Mouse (Mus musculus) urinary bladder, postnatal 4 days (tissue): ENCODE measurements around the gene Slc9a6.

Experiments
- DNase-seq, 2 experiments: peaks; one replicate each; pipeline ENCODE4 v3.0.0; 2021 to 2022; ENCODE audit warnings: low spot score in 2 of 2

The Slc9a6 gene

DNA sequence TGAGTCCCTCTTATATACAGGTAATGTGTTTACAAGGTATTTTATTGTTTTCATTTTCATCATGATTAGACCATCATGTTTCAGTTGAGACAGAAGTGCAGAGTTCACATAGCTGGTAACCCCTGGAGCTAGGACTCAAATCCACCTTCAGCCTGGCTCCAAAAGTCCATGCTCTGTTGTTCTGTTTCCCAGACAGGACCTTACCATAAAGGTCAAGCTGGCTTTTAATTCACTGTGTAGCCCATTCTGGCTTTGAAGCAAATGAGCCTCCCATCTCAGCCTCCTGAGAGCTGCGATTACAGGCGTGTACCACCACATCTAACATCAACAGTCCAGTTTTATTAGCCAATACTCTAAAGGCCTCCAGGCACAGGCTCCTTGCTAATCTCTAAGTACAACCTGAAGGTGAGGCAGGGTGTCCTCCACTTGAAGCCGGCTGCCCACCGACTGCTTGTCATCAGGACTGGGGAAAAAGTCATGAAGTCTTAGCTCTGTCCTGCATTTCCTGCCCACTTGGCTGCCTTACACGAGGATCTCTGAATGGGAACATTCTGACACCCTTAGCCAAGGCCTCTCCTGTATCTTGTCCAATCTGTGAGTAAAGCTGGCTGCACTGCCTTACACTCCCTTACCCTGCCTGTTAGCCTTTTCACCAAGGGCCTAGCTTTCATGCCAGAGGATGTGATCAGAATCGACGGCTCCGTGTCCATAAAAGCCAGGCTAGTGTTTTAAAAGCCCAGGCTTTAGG, 55.8 kb downstream of the Slc9a6 start:
- DNase-seq, result no peak

DNA sequence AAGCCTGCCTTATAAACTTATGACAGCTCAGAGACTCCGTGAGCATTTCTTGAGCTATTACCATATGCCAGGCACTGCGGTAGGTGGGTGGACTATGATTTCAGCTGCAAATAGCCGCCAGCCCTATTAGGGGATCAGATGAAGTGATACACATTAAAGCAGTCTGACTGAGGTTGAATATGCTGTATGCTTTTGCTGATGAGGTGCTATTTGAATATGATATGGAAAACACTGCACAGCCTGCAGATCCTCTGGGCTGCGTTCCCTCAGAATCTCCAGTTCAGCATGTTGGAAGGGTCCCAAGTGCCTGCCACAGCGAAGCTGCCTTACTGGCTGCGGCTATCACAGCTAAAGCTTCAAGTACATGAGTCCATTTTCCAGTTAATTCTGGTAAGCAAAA, 57.7 kb downstream of the Slc9a6 start:
- DNase-seq, result peak in 1 of 2 experiments; percentile 17

DNA sequence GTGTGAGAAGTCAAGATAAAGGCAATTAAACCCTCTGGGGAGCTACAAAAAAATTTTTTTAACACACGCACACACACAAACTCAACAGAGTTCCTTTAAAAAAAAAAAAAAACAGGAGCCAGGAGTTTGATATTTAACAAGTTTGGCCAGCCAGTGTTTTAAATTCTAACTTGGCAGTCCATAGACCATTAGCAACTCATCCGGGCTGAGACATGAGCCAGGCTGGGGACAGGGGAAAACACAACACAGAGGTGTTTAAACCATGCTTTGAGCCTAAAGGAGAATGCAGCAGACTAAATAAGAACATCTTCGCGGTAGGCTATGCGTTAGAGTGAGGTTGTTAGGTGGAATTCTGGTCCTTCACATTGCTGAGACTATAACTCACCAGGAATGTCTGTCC, 58.5 kb downstream of the Slc9a6 start:
- no peak for DNase-seq

DNA sequence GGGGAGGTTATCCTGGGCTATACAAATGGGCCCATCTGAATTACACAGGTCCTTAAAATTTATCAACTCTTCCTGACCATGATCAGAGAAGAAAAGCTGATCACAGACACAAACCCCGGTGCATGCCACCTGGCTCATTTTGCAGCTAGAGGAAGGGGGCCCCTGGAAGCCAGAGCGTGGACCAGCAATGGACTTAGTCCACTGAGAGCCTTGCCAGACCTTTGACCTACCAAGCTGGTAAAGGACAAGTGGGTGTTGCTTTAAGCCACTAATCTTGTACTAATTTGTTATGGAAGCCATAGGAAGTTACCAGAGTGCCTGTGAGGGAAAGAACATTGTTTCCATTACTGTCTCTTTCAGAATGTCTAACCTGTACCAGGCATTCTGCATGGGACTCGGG, 58.9 kb downstream of the Slc9a6 start:
- no peak for DNase-seq

DNA sequence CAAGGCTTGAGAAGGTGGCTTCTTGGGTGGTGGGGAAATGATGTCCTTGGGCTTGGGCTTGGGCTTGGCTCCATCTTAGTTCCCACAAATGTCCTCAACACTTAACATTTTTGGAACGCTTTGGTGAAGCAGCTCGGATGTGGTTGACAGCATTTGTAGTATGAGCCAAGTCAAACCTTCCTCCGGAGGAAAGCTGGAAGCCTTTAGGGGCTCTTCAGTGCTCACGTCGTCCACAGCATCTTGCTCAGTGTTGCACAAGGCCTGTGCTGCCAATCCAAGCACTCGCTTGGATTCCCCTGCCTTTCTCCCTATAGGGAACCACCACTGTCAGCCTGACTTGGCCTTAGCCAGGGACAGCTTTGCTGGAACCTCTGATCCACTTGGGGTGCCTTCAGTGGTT, 66.0 kb downstream of the Slc9a6 start:
- no peak for DNase-seq

DNA sequence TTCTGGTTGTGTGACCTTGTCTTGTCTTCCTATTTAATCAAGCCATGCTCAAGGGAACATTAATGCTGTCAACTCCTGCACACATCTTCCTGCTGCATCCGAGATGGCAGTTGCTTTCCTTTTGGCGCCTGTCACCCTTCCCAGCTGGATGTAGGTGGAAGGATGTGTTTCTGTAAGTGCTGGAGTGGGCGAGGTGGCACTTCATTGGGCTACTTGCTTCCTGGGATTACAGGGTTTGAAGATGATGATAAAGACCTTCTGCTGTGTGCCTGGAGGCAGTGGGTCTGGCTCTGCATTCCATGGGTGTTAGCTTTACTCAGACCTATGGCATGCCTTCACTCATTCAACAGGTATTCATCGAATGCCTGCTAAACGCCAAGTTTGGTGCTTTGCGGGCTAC, 68.2 kb downstream of the Slc9a6 start:
- DNase-seq, result no peak

DNA sequence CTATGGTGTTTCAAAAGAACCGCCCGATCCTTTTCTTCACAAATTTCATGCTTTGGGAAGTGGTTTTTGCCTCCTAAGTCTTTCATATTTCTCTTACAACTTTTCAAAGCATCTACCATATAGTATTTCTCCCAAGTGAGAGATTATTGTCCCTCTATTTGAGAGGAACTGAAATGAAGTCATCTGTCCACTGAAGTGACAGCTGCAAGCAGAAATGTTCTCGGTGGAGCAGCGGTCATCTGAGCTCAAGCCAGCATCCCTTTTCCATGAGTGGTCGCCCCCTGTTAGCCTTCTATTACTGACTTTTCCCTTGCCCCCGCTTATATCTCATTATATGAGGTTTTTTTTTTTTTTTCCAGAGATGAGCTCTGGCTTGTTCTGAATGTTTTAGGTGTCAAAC, 69.5 kb downstream of the Slc9a6 start:
- no peak for DNase-seq

DNA sequence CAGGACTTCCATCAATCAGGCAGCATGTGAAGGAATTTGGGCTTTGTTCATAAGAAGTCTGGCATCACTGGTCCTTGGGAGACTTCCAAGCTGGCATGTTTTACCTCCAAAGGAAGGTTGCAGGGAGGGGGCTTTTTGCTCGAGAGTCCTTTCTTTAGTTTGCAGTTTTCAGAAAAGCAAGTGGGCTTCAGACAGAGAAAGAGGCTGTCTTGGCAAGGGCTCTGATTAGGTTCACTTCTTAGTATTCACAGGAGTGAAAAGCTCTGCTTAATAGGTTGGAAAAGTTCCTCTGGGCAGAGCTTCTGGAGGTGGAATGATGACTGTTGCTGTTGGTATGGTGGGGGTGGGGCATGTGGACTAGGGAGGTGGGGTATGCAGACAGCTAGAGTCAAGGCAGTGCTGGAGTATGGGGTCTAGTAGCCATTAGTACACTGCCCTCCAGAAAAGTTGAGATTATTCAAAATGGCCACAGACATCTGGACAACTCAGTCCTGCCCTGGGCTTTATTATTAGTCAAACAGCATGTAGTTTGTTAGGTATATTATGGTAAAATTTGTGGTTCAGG, 72.7 kb downstream of the Slc9a6 start:
- no peak for DNase-seq

DNA sequence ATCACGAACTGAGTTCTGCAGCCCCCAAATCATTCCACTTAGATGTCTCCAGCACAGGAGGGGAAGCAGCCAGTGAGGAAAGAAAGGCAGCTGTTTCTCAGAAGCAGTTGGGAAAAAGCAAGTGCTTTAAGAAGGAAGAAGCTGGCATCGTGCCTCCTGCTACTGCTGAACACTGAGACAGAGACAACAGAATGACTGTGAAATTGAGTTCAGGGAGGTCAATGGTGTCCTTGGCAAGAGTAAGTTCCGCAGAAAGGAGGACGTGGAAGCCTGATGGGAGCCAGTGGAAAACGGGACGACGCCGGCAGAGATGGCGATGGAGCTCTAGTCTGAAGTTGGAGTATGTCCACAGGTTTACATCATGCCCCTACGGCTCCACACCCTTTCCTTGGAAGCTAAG, 74.0 kb downstream of the Slc9a6 start:
- no peak for DNase-seq

DNA sequence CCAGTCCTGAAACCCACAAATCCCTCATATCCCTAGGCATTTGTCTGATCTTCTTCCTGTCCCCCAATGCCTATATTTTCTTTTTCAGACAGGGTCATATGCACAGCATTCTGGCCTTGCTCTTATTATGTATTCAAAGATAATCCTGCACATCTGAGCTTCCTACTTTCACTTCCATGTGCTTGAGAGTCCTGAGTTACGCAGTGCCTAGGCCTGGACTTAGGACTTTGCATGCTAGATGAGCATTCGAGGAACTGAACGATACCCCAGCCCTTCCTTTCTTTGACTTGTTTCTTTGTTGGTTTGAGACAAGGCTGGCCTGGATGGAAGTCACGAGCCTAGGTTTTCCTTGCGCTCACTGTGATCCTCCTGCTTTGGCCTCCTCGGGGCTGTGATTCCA, 83.0 kb downstream of the Slc9a6 start:
- no peak for DNase-seq

DNA sequence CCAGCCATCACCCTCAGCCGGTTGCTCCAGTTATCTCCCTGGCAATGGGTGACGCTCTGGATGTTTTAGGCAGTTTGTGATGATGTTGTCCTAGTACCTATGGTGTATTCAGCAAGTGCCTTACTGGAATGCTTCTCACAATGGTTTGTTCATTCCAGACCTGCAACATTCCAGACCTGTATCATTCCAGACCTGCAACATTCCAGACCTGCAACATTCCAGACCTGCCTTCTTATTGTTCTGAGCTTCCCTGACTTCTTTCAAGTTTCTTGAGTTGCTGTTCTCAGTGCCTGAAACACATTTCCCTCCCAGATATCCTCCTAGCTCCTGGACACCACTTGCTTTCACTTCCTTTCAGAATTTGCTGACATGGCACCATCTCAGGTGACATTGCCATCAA, 85.0 kb downstream of the Slc9a6 start:
- no peak for DNase-seq

DNA sequence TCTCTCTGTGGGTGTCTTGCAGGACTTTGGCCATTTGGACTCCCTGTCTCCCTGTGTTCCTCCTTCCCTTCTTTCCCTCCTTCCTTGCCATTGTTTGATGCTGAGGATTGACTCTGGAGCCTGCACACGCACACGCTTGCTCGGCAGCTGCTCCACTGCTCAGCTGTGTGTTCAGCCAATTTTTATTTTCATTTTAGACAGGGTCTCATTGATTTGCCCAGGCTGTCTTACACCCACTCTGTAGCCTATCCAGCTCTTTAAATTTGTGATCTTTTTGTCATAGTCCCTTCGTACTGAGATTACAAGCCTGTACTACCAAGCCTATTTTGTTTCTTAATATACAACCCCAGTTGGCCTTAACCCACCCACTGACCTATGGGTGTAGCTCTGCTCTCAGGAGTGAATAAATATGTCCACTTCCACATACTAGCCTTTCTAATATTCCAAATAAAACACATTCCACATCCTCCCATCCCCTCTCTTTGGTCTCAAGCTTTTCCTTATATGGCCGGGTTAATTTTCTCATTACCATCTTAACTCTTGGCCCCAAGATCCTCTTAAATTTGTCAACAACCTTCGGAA, 87.7 kb downstream of the Slc9a6 start:
- DNase-seq, result no peak

DNA sequence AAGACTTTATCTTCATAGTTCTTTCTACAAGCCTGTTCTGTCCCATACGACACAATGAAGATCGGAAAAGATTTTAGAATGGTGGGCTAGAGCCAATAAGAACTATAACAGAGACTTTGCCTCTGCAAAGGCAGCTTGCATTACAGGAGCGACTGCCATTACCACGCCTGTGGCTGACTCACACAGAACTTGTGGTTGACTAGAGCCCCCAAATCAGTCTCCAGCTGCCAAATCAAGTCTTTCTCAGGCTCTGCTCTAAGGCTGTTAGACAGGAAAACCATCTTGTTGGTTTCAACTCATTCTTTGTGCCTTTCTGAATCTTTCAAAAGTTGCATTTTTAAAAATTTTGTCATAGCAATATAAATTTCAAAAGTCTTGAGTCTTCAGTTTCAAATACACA, 88.3 kb downstream of the Slc9a6 start:
- DNase-seq, result no peak

DNA sequence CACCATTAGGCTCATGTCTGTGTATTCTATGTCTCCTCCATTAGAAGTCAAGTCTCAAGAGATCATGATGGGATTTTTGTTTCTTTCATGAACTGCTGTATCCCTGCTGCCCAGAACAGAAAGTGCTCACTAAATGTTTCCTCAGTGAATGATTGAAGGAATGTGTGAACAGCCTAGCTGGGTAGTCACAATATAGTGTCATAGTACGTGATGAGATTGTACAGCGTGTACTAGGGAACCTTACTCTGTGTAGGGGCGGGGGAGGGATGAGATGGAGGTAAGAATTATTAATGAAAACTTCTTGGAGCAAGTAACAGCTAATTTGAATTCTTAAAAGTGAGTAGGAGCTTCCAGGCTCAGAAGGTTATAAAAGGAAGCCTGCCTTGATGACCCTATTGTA, 91.7 kb downstream of the Slc9a6 start:
- no peak for DNase-seq

DNA sequence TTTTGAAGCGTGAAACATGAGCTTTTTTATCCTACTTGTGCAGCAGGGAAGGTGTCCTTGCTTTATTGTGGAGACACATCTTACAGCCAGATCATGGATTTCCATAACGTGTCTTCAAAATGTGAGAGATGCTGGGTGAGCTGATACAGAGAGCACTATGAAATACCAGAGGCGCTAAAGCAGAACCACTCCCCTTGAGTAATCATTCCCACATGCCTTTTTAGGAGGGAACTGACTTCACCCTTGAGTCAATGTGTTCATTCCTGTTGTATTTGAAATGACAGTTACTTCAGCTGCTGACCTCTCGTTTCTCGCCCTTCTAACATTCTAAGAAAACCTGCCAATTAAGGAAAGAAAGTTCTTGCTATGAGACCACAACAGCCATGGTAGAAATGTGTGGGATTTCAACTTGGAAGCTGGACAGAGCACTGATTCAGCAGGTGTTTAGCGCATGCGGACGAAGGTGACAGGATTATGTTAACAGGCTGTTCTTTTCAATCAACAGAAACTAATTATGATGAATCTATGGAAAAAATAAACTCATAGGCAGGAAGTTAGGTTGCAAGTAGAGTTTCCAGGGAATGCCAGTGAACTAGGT, 94.5 kb downstream of the Slc9a6 start:
- no peak for DNase-seq

DNA sequence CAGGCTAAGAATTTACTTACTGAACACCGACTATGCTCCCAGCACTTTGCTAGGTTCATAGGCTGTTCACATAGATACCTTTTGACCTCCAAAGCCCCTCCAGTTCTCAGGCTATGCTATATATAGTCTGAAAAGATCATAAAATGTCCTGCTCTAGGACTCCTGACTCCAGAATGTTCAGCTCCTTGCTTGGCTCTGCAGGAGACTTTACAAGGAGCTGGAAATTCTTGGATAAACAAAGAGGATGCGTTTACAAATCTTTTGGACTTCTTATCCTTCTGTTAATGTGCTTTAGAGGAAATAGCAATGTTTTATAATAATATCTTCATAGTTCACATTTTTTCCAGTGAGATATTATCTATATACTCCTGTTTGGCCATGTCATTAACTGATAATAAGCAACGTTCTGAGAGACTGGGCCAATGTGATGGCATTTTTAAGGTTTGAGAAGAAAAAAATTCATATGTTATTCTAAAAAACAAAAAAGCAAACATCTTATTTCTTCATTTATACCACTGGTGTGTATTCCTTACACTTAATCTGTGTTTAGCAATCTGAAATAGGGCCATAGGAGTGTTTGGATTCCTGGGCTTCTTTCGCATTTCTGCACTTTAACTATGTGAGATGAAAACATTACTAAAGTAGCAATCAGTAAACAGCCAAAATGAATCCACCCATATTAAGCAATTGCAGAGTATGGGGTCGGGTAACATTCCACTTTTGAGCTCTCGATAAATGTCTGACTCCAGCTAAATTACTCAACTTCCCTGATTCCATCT, 99.2 kb downstream of the Slc9a6 start:
- DNase-seq, result no peak

DNA sequence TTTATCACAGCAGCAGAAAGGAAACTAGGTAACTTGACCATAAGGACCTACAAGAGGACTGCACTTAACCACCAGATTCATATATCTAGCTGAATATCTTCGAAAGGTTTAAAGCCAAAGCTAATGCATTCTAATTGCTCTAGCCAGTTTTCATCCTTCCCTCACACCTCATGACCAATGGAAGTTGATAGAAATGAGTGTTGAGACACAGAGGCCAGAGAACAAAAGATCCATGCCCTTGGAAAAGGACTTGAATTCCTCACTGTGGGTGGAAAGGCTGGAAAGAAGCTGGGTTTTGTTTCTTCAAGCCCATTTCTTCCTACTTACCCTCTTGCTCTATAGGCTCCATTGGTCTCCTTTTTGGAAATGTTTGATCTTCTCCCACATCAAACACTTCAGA, 101.0 kb downstream of the Slc9a6 start:
- DNase-seq, result no peak

DNA sequence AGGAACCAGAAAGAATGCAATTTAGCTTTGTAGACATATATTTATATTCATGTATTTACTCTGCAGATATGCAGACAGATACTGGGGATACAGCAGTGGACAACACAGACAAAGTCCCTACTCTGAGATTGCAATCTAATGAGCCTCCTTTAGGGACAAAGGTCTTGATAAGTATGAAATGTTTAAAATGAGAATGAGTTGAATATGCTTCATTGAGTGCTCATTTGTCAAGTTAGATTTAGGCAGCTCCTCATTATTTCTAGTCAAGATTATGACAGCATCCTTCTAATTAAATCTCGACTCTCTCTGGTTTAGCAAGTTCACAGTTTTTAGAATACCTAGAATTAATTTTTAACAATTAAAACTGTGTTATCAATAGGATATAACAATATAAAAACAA, 103.1 kb downstream of the Slc9a6 start:
- no peak for DNase-seq
